In the genomic region with DNA sequence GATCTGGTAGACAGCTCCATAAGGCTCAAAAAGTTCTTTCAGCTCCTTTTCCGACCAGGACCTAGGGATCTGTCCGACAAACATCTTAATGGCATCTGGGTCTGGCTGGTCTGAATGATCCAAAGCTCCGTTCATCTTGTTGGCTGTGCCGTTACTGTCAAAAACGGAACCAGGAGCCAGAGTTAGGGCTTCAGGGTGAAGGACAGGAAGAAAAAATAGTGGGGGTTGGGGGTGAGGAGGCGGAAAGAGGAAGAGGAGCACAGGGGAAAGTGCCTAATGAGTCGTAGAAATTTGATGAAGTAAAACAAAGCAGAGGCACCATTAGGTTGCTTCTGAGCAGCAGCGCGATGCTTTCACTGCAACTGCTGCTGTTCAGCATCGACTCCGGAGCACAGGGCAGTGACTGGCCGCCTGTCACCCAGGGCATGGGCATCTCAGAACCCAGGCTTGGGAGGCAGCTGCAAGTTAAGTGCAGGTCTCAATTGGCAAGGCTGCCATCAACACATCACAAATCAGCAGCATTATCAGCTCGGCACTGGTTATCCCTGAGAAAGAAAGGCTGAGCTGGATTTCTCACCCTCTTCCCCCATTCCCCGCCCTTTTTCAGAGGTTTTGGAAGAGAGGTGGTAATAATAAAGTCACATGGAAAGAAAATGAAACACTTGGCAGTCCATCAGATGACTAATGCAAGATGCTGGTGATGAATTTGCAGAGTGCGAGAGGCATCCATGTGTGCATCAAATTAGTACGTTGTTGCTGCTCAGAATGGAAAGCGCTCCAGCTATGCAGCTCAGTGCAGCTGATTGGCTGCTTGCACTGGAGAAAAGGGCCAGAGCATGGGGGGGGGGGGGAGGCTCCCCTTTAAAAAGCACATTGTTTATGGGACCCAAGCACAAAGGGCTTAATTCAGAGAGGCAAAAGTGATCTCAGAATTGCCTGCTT, we compare ENCODE assay signal across 8 mouse cellular contexts.
DNase-seq lines count a peak whose midpoint lies in the region; ATAC-seq and TF ChIP-seq lines count a peak whose summit lies in the region.

No protein-coding gene starts in this region.

- WGBS in liver, adult 2 months = 48% methylated on average over 17 of the region's 17 CpGs
- 21% methylated on average over 17 of the region's 17 CpGs for WGBS in lung, embryonic 14.5 days
- 3% methylated on average over 17 of the region's 17 CpGs for WGBS in neural tube, embryonic 14.5 days

- peak; percentile 45 for ATAC-seq in common myeloid progenitor, adult 5-6 weeks (replicated peaks; ENCODE audit: low read depth, poor library complexity, severe bottlenecking)
- ATAC-seq in granulocyte monocyte progenitor cell, adult 5-6 weeks (replicated peaks; ENCODE audit: poor library complexity, severe bottlenecking) = peak; percentile 55
- ATAC-seq in lung, embryonic 14.5 days (ENCODE audit: insufficient read depth) = peak; percentile 69
- ATAC-seq in neural tube, embryonic 14.5 days (ENCODE audit: low read depth) = peak; percentile 87

- H3K36me3 ChIP-seq in liver, adult 2 months (ENCODE audit: control insufficient read depth, insufficient read depth, low read length) = no peaks in the 10 kb centered on the region
- no peaks in the 10 kb centered on the region for H3K36me3 ChIP-seq in lung, embryonic 14.5 days (ENCODE audit: insufficient read depth)
- H3K36me3 ChIP-seq in neural tube, embryonic 14.5 days (ENCODE audit: control insufficient read depth, insufficient read depth, low read length) = no peaks in the 10 kb centered on the region

- peaks cover 2% of the 10 kb centered on the region for H3K4me1 ChIP-seq in liver, adult 2 months (ENCODE audit: control insufficient read depth, insufficient read depth, low read length)
- no peaks in the 10 kb centered on the region for H3K4me1 ChIP-seq in lung, embryonic 14.5 days (ENCODE audit: insufficient read depth)
- peaks cover 29% of the 10 kb centered on the region; the same call in 1 of the 2 replicates for H3K4me1 ChIP-seq in neural tube, embryonic 14.5 days (ENCODE audit: control insufficient read depth, insufficient read depth, low read length)

- peak overlapping the region; percentile 57 for H3K4me2 ChIP-seq in lung, embryonic 14.5 days
- H3K4me2 ChIP-seq in neural tube, embryonic 14.5 days (ENCODE audit: low read depth, low read length) = peak overlapping the region; percentile 59

- TF ChIP-seq POLR2A in liver, adult 2 months (IDR thresholded peaks at IDR 0.05; ENCODE audit: extremely low read depth, insufficient read depth, low read length) = no peak

- no peaks in the 10 kb centered on the region for H3K27me3 ChIP-seq in liver, adult 2 months (ENCODE audit: control insufficient read depth, insufficient read depth, low read length)
- no peaks in the 10 kb centered on the region for H3K27me3 ChIP-seq in lung, embryonic 14.5 days (ENCODE audit: insufficient read depth, low read length)
- H3K27me3 ChIP-seq in neural tube, embryonic 14.5 days (ENCODE audit: control insufficient read depth, insufficient read depth, low read length) = no peaks in the 10 kb centered on the region

- H3K9ac ChIP-seq in liver, adult 2 months (ENCODE audit: low read depth, low read length) = peak overlapping the region; percentile 44; the same call in 1 of the 2 replicates
- peak overlapping the region; percentile 1; the same call in 1 of the 2 replicates for H3K9ac ChIP-seq in lung, embryonic 14.5 days
- H3K9ac ChIP-seq in neural tube, embryonic 14.5 days (replicated peaks; ENCODE audit: low read depth, low read length) = peak overlapping the region; percentile 67

- no peak for TF ChIP-seq CTCF in liver, adult 2 months (IDR thresholded peaks at IDR 0.05; ENCODE audit: low read depth, low read length)
- TF ChIP-seq CTCF in lung, embryonic 14.5 days (IDR thresholded peaks at IDR 0.05; ENCODE audit: low read depth) = no peak

- peak overlapping the region; percentile 63 for H3K27ac ChIP-seq in liver, adult 2 months (replicated peaks; ENCODE audit: insufficient read depth, low read depth, low read length)
- H3K27ac ChIP-seq in lung, embryonic 14.5 days (ENCODE audit: low read depth) = no peak overlapping the region
- H3K27ac ChIP-seq in neural tube, embryonic 14.5 days (ENCODE audit: low read depth, low read length) = peak overlapping the region; percentile 80

- H3K4me3 ChIP-seq in liver, adult 2 months (ENCODE audit: insufficient read depth, low read depth, low read length) = peak overlapping the region; percentile 63
- H3K4me3 ChIP-seq in lung, embryonic 14.5 days (ENCODE audit: low read depth, low read length) = peak overlapping the region; percentile 17; the same call in 1 of the 2 replicates
- H3K4me3 ChIP-seq in neural tube, embryonic 14.5 days (ENCODE audit: low read depth, low read length) = peak overlapping the region; percentile 38

- no peak for DNase-seq in liver, adult 2 months (ENCODE audit: extremely low read depth, low read depth, low spot score)
- DNase-seq in liver = no peak
- DNase-seq in kidney, postnatal 10 days = peak; percentile 12
- DNase-seq in lung, embryonic 14.5 days = peak; percentile 41
- DNase-seq in ovary, postnatal 10 days (ENCODE audit: low spot score) = no peak

- H3K79me2 ChIP-seq in liver, adult 2 months (ENCODE audit: control insufficient read depth, insufficient read depth, low read length) = no peaks in the 10 kb centered on the region

- no peaks in the 10 kb centered on the region for H3K9me3 ChIP-seq in lung, embryonic 14.5 days (ENCODE audit: low read depth, low read length)
- H3K9me3 ChIP-seq in neural tube, embryonic 14.5 days (ENCODE audit: control insufficient read depth, low read length) = no peaks in the 10 kb centered on the region

Comparison
In these comparisons a context has a peak if more than half of its experiments do, and no peak if none do; other contexts are left out.
1. DNase-seq: peak in kidney, postnatal 10 days (single experiment) and lung, embryonic 14.5 days (single experiment); none in liver, adult 2 months (single experiment), liver (single experiment) and ovary, postnatal 10 days (single experiment).
2. H3K9ac ChIP-seq: peak in every context shown above with its lines; median percentile 67 in neural tube, embryonic 14.5 days; 44 in liver, adult 2 months; 1 in lung, embryonic 14.5 days.
3. Peak in every context shown above with its lines, with median percentiles within 50 percentile points of each other: H3K4me3 ChIP-seq and ATAC-seq.